Mouse (Mus musculus) CH12.LX (cell line): ENCODE measurements around the gene Rabgap1l. TPM values are rescaled to one million over a fixed set of nuclear protein-coding genes. Genes with fewer than 3 reads are reported as not detected.

ENCODE experiments used
- DNase-seq: peaks from one replicate; pipeline ENCODE4 v3.0.0-alpha.2; 2013; ENCODE audit errors: extremely low read depth
- H3K27ac ChIP-seq: 2 replicates; pipeline ENCODE4 v1.5.1; 2012; ENCODE audit warnings: low read depth, mild to moderate bottlenecking, control low read depth, moderate library complexity; ENCODE audit not compliant: insufficient read depth
- H3K27me3 ChIP-seq: replicated peaks from 2 replicates; pipeline ENCODE3; 2012; ENCODE audit warnings: inconsistent platforms
- H3K36me3 ChIP-seq, 2 experiments: replicated peaks in 1 of 2; 2 replicates each; pipeline versions ENCODE3 to v1.6.1; 2012; ENCODE audit warnings: inconsistent platforms in 1 of 2, low read length in 1 of 2, mild to moderate bottlenecking in 1 of 2, mixed read lengths in 1 of 2, moderate library complexity in 1 of 2; ENCODE audit not compliant: control insufficient read depth in 1 of 2, insufficient read depth in 1 of 2
- H3K4me1 ChIP-seq, 2 experiments: 2 replicates each; pipeline ENCODE4 v1.6.1; 2012; ENCODE audit warnings: inconsistent platforms in 1 of 2, moderate library complexity in 1 of 2; ENCODE audit not compliant: insufficient read depth in 2 of 2, control insufficient read depth in 1 of 2
- H3K4me2 ChIP-seq: 2 replicates; pipeline ENCODE4 v1.6.1; 2012; ENCODE audit warnings: low read depth, mild to moderate bottlenecking, control low read depth; ENCODE audit not compliant: poor library complexity, insufficient read depth, severe bottlenecking
- H3K4me3 ChIP-seq, 3 experiments: fragments of 150-350 bp in 1 of 3; sonication (generic) in 1 of 3; replicated peaks in 1 of 3; 2 replicates each; pipeline versions ENCODE3 to v1.5.1; 2011 to 2012; ENCODE audit warnings: low read depth in 2 of 3, low read length in 2 of 3, mild to moderate bottlenecking in 2 of 3, moderate library complexity in 2 of 3, control low read depth in 1 of 3, improper control_type of control experiment in 1 of 3, inconsistent platforms in 1 of 3, mixed read lengths in 1 of 3; ENCODE audit not compliant: poor library complexity in 1 of 3
- H3K79me2 ChIP-seq: replicated peaks from 2 replicates; pipeline ENCODE4 v1.6.1; 2012; ENCODE audit warnings: mild to moderate bottlenecking, moderate library complexity; ENCODE audit not compliant: control insufficient read depth, poor library complexity, insufficient read depth, severe bottlenecking; ENCODE audit errors: extremely low read depth
- H3K9ac ChIP-seq: 2 replicates; pipeline ENCODE4 v1.6.1; 2012; ENCODE audit warnings: low read depth, mild to moderate bottlenecking, control low read depth, moderate library complexity; ENCODE audit not compliant: insufficient read depth
- H3K9me3 ChIP-seq: replicated peaks from 2 replicates; pipeline ENCODE3; 2012; ENCODE audit warnings: low read length, inconsistent platforms, mixed read lengths
- BHLHE40 ChIP-seq: IDR thresholded peaks from 2 replicates; pipeline ENCODE4 v1.6.1; 2011; ENCODE audit warnings: mild to moderate bottlenecking, low read depth, low read length, improper control_type of control experiment
- CHD2 ChIP-seq: IDR thresholded peaks from 2 replicates; pipeline ENCODE4 v1.6.1; 2011; ENCODE audit warnings: low read length, improper control_type of control experiment
- E2F4 ChIP-seq: IDR thresholded peaks from 2 replicates; pipeline ENCODE4 v1.6.1; 2011; ENCODE audit warnings: low read depth, low read length, improper control_type of control experiment; ENCODE audit not compliant: insufficient replicate concordance
- ELF1 ChIP-seq: IDR thresholded peaks from 2 replicates; pipeline ENCODE4 v1.6.1; 2014; ENCODE audit warnings: low read depth, mild to moderate bottlenecking, inconsistent platforms, low read length, improper control_type of control experiment
- ETS1 ChIP-seq: conservative IDR thresholded peaks from 2 replicates; pipeline ENCODE4 v1.6.1; 2012; ENCODE audit warnings: low read depth, mild to moderate bottlenecking, inconsistent platforms, low read length, improper control_type of control experiment, moderate library complexity
- HCFC1 ChIP-seq: IDR thresholded peaks from 2 replicates; pipeline ENCODE4 v1.6.1; 2012; ENCODE audit warnings: low read depth, mild to moderate bottlenecking, inconsistent platforms, low read length, improper control_type of control experiment
- JUN ChIP-seq: IDR thresholded peaks from 2 replicates; pipeline ENCODE4 v1.6.1; 2011; ENCODE audit warnings: low read depth, mild to moderate bottlenecking, low read length, improper control_type of control experiment, moderate library complexity; ENCODE audit not compliant: insufficient read depth
- JUND ChIP-seq: conservative IDR thresholded peaks from 2 replicates; pipeline ENCODE4 v1.6.1; 2011; ENCODE audit warnings: low read depth, low read length, improper control_type of control experiment
- MAX ChIP-seq: IDR thresholded peaks from 2 replicates; pipeline ENCODE4 v1.6.1; 2011; ENCODE audit warnings: low read length, improper control_type of control experiment
- MXI1 ChIP-seq: IDR thresholded peaks from 2 replicates; pipeline ENCODE4 v1.6.1; 2011; ENCODE audit warnings: mild to moderate bottlenecking, low read depth, low read length, improper control_type of control experiment
- MYC ChIP-seq: IDR thresholded peaks from 2 replicates; pipeline ENCODE4 v1.6.1; 2011; ENCODE audit warnings: low read depth, mild to moderate bottlenecking, improper control_type of control experiment, low read length
- NRF1 ChIP-seq: IDR thresholded peaks from 2 replicates; pipeline ENCODE4 v1.6.1; 2014; ENCODE audit warnings: low read depth, mild to moderate bottlenecking, inconsistent platforms, low read length, improper control_type of control experiment, moderate library complexity
- PAX5 ChIP-seq: IDR thresholded peaks from 2 replicates; pipeline ENCODE4 v1.6.1; 2012; ENCODE audit warnings: low read length, inconsistent platforms, mixed read lengths
- RAD21 ChIP-seq: IDR thresholded peaks from 2 replicates; pipeline ENCODE4 v1.6.1; 2011; ENCODE audit warnings: low read depth, mild to moderate bottlenecking, low read length, improper control_type of control experiment, moderate library complexity
- RCOR1 ChIP-seq: conservative IDR thresholded peaks from 2 replicates; pipeline ENCODE4 v1.6.1; 2012; ENCODE audit warnings: low read depth, mild to moderate bottlenecking, inconsistent platforms, low read length, improper control_type of control experiment
- SIN3A ChIP-seq: IDR thresholded peaks from 2 replicates; pipeline ENCODE4 v1.6.1; 2012; ENCODE audit warnings: low read length, improper control_type of control experiment, inconsistent platforms
- TBP ChIP-seq: conservative IDR thresholded peaks from 2 replicates; pipeline ENCODE4 v1.6.1; 2011; ENCODE audit warnings: low read depth, low read length, improper control_type of control experiment
- TCF12 ChIP-seq: IDR thresholded peaks from 2 replicates; pipeline ENCODE4 v1.6.1; 2014; ENCODE audit warnings: low read depth, mild to moderate bottlenecking, inconsistent platforms, low read length, improper control_type of control experiment
- USF2 ChIP-seq: conservative IDR thresholded peaks from 2 replicates; pipeline ENCODE4 v1.6.1; 2011; ENCODE audit warnings: low read depth, low read length, improper control_type of control experiment
- ZKSCAN1 ChIP-seq: IDR thresholded peaks from 2 replicates; pipeline ENCODE4 v1.6.1; 2012; ENCODE audit warnings: low read depth, inconsistent platforms, low read length, improper control_type of control experiment, borderline replicate concordance
- ZMIZ1 ChIP-seq: IDR thresholded peaks from 2 replicates; pipeline ENCODE4 v1.6.1; 2012; ENCODE audit warnings: low read depth, mild to moderate bottlenecking, inconsistent platforms, low read length, improper control_type of control experiment
- ZNF384 ChIP-seq: IDR thresholded peaks from 2 replicates; pipeline ENCODE4 v1.6.1; 2012; ENCODE audit warnings: low read depth, low read length, improper control_type of control experiment, inconsistent platforms
- dilution Hi-C: fragments of 300-500 bp; cut with MboI; formaldehyde crosslinking; loops from 2 replicates; pipeline ENCODE4 v1.14.3; 2020; ENCODE audit warnings: low sequenced_read_pairs; ENCODE audit not compliant: extremely low pct_unique_long_range_greater_than_20kb, extremely low pct_ligation_motif_present
- in situ Hi-C: fragments of 300-500 bp; cut with MboI; formaldehyde crosslinking; loops from 3 replicates; pipeline ENCODE4 v1.14.3; 2019; ENCODE audit warnings: low sequenced_read_pairs, low pct_ligation_motif_present, low pct_unique_long_range_greater_than_20kb, mixed read lengths
- polyA plus RNA-seq: library from polyadenylated mRNA; unstranded; fragments of >175 nt; gene quantifications from 2 replicates; pipeline ENCODE4 v1.2.1, GENCODE M21; 2012; ENCODE audit warnings: low read depth; ENCODE audit not compliant: insufficient read length
- total RNA-seq, 2 experiments: library from RNA; depleted of rRNA; stranded (reverse); fragments of 300-350 nt in 1 of 2; fragments of >200 nt in 1 of 2; gene quantifications; 2 replicates each; pipeline ENCODE4 v1.2.3; 2012 to 2014

Rabgap1l gene
- total and polyA plus RNA-seq, 3 experiments = 84.0 to 109 (median 85.6) TPM

DNA sequence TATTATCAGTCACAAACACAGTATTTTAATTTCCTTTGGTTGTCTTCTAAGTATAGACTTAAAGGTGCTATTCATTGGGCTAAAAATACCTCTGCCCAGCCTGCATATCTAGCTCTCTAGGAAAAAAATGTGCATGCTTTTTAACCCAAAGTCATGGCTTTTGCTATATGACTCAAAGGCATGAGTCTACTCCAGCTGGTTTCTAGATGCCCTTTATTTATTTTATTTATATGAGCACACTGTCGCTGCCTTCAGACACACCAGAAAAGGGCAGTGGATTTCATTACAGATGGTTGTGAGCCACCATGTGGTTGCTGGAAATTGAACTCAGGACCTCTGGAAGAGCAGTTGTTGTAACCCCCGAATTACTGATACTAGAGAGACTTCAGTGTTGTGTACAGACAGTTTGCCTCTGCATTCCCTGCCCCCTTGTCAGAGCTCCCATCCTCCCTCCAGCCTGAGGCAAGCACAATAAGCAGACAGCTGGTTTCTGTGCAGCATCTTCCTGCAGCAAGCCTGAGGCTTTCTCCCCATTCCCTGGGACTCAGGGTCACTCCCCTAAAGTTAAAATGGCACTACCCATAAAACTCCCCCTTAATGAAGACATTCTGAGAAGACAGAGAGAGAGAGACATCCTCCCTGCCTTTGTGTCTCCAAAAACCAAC, 137.1 kb downstream of the Rabgap1l start:
- dilution Hi-C loops = no loop called here
- TF ChIP-seq CHD2 (no peak), E2F4 (no peak), ETS1 (no peak; the same call in 1 of the 2 replicates), MAX (no peak), TCF12 (no peak), MXI1 (no peak), JUND (no peak), PAX5 (no peak), TBP (no peak), USF2 (no peak), MYC (no peak), HCFC1 (no peak), ZKSCAN1 (no peak), ZNF384 (no peak), BHLHE40 (no peak)
- in situ Hi-C loops = no loop called here
- H3K79me2 ChIP-seq = no peaks in the 10 kb centered on the region
- H3K27me3 ChIP-seq = no peaks in the 10 kb centered on the region
- H3K9ac ChIP-seq = no peak overlapping the region
- H3K36me3 ChIP-seq = peaks cover 0 to 10% of the 10 kb centered on the region in 2 experiments
- DNase-seq = no peak
- no peak overlapping the region for H3K4me3 ChIP-seq
- H3K4me2 ChIP-seq = no peak overlapping the region
- no peaks in the 10 kb centered on the region for H3K9me3 ChIP-seq
- peaks cover 0 to 8% of the 10 kb centered on the region in 2 experiments; a peak in 2 of 4 replicates for H3K4me1 ChIP-seq
- no peak overlapping the region for H3K27ac ChIP-seq

DNA sequence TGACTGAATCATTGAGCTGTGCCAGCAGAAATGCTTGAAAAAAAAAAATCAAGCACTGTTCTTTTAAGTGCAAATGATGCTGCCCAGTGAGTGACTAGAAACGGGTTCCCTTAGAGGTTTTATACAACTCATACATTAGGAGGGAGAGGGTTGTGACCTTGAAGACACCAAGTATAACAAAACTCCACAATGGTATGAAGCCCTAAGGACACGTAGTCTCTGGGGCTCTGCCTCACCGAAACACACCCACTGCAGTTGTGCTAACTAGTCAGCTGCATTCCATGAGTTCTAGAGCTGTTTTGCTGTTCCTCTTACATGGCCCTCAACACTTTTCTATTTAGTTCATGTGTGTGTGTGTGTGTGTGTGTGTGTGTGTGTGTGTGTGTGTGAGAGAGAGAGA, 141.3 kb downstream of the Rabgap1l start:
- H3K4me2 ChIP-seq = no peak overlapping the region
- peaks cover 0 to 8% of the 10 kb centered on the region in 2 experiments; a peak in 2 of 4 replicates for H3K4me1 ChIP-seq
- peaks cover 5% of the 10 kb centered on the region; the same call in 1 of the 2 replicates for H3K79me2 ChIP-seq
- dilution Hi-C loops = no loop called here
- no peak overlapping the region for H3K27ac ChIP-seq
- DNase-seq = no peak
- H3K27me3 ChIP-seq = no peaks in the 10 kb centered on the region
- in situ Hi-C loops = no loop called here
- H3K36me3 ChIP-seq = peaks cover 0 to 6% of the 10 kb centered on the region in 2 experiments
- H3K9me3 ChIP-seq = no peaks in the 10 kb centered on the region
- H3K4me3 ChIP-seq = no peak overlapping the region
- TF ChIP-seq BHLHE40 (no peak), SIN3A (no peak), RAD21 (no peak), ZMIZ1 (no peak), MXI1 (no peak), JUN (no peak), ELF1 (no peak), MYC (no peak), NRF1 (no peak), RCOR1 (no peak), JUND (no peak)
- H3K9ac ChIP-seq = no peak overlapping the region
